Comparison of ENCODE assay signal across 23 mouse cellular contexts in the genomic region with DNA sequence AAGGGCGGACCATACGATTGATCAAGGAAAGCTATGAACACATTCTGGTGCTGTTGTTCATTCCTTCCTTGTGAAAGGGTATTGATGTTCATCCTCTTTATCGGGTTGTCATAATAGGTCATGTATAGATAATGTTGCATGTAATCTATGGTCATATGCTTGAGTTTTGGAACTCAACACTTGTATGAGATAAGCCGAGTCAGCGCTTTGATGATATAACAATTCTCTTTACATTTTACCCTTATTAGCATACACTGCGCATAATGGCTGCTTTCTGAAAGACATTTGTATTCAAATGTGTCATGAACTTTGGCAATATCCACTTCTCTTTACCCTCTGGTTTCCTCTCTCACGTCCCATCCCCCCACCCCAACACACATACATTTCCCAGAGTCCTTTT.
"Had no signal": no experiment of that assay in that cellular context is flagged by ENCODE, and none has a peak within 500 bp of the region (broad histone marks: within the 10 kb centered on the region; RNA-seq: fewer than 3 reads in every experiment).

No protein-coding gene starts in this region.

- H3K27me3 ChIP-seq: embryonic facial prominence, embryonic 12.5 days; embryonic facial prominence, embryonic 13.5 days; embryonic facial prominence, embryonic 15.5 days; forebrain, embryonic 12.5 days; forebrain, embryonic 13.5 days; forebrain, embryonic 15.5 days had no signal

- DNase-seq: cerebellum, adult 9-11 months; cerebellum, postnatal 10 days; cerebellum, postnatal 14 days; cerebellum, postnatal 25 days; cerebellum, postnatal 36 days; embryo, embryonic 11 days; forebrain, postnatal 0 days; gastrocnemius, adult 2 months; gastrocnemius, postnatal 10 days; gastrocnemius, postnatal 14 days; gastrocnemius, postnatal 25 days; gastrocnemius, postnatal 36 days; heart, adult 18-20 months; heart, adult 2 months had no signal

- H3K4me2 ChIP-seq: embryonic facial prominence, embryonic 12.5 days; embryonic facial prominence, embryonic 13.5 days; embryonic facial prominence, embryonic 15.5 days; forebrain, embryonic 12.5 days; forebrain, embryonic 13.5 days; forebrain, embryonic 15.5 days had no signal

- H3K36me3 ChIP-seq: embryonic facial prominence, embryonic 10.5 days; embryonic facial prominence, embryonic 12.5 days; embryonic facial prominence, embryonic 13.5 days; embryonic facial prominence, embryonic 15.5 days; forebrain, embryonic 12.5 days; forebrain, embryonic 15.5 days; heart, embryonic 10.5 days had no signal

- H3K9me3 ChIP-seq: embryonic facial prominence, embryonic 10.5 days; embryonic facial prominence, embryonic 12.5 days; embryonic facial prominence, embryonic 13.5 days; embryonic facial prominence, embryonic 15.5 days; forebrain, embryonic 12.5 days; forebrain, embryonic 13.5 days; forebrain, embryonic 15.5 days; heart, embryonic 10.5 days had no signal

- H3K4me1 ChIP-seq: embryonic facial prominence, embryonic 10.5 days; embryonic facial prominence, embryonic 12.5 days; embryonic facial prominence, embryonic 13.5 days; embryonic facial prominence, embryonic 15.5 days; forebrain, embryonic 12.5 days; forebrain, embryonic 13.5 days; forebrain, embryonic 15.5 days had no signal

- H3K9ac ChIP-seq: embryonic facial prominence, embryonic 12.5 days; embryonic facial prominence, embryonic 13.5 days; embryonic facial prominence, embryonic 15.5 days; forebrain, embryonic 12.5 days; forebrain, embryonic 13.5 days; forebrain, embryonic 15.5 days; forebrain, postnatal 0 days had no signal

- H3K4me3 ChIP-seq: embryonic facial prominence, embryonic 10.5 days; embryonic facial prominence, embryonic 12.5 days; embryonic facial prominence, embryonic 13.5 days; embryonic facial prominence, embryonic 15.5 days; erythroblast, embryonic 14.5 days; forebrain, embryonic 12.5 days; forebrain, embryonic 13.5 days; forebrain, embryonic 15.5 days; gastrocnemius, adult 2 months; heart, adult 2 months; heart, embryonic 10.5 days had no signal

- H3K27ac ChIP-seq: embryonic facial prominence, embryonic 10.5 days; embryonic facial prominence, embryonic 12.5 days; embryonic facial prominence, embryonic 13.5 days; embryonic facial prominence, embryonic 15.5 days; forebrain, embryonic 12.5 days; forebrain, embryonic 13.5 days; forebrain, embryonic 15.5 days; gastrocnemius, adult 2 months; heart, adult 2 months; heart, embryonic 10.5 days had no signal
